Mouse (Mus musculus) forebrain, embryonic 14.5 days (tissue): Measurements from ENCODE around the gene Ccdc194. TPM values are rescaled to one million over a fixed set of nuclear protein-coding genes. Genes with fewer than 3 reads are reported as not detected.

Experiments
- ATAC-seq: fragments of 200-750 bp; cut with Nextera tagmentation; 2 replicates; pipeline ENCODE4 v1.8.0; 2017; ENCODE audit warnings: mild to moderate bottlenecking, moderate library complexity
- DNase-seq: peaks from one replicate; pipeline ENCODE4 v3.0.0-alpha.2; 2015; ENCODE audit warnings: low spot score
- H3K27ac ChIP-seq: fragments of 300-500 bp; sonication (generic); 2 replicates; pipeline ENCODE4 v1.5.1; 2014; ENCODE audit warnings: low read depth, mild to moderate bottlenecking, control low read depth, low read length, moderate library complexity
- H3K27me3 ChIP-seq: fragments of 300-500 bp; sonication (generic); replicated peaks from 2 replicates; pipeline ENCODE4 v1.6.1; 2014; ENCODE audit warnings: low read length, control low read depth, mixed read lengths; ENCODE audit not compliant: control insufficient read depth, insufficient read depth
- H3K36me3 ChIP-seq: fragments of 300-500 bp; sonication (generic); 2 replicates; pipeline ENCODE4 v1.6.1; 2014; ENCODE audit warnings: low read length, control low read depth; ENCODE audit not compliant: control insufficient read depth, insufficient read depth
- H3K4me1 ChIP-seq: fragments of 300-500 bp; sonication (generic); 2 replicates; pipeline ENCODE4 v1.6.1; 2014; ENCODE audit warnings: antibody characterized with exemption, low read length, control low read depth; ENCODE audit not compliant: control insufficient read depth, insufficient read depth
- H3K4me2 ChIP-seq: fragments of 300-500 bp; sonication (generic); 2 replicates; pipeline ENCODE4 v1.6.1; 2014; ENCODE audit warnings: mild to moderate bottlenecking, control low read depth, low read length
- H3K4me3 ChIP-seq: fragments of 300-500 bp; sonication (generic); 2 replicates; pipeline ENCODE4 v1.5.1; 2014; ENCODE audit warnings: low read depth, low read length, control low read depth
- H3K9ac ChIP-seq: fragments of 300-500 bp; sonication (generic); 2 replicates; pipeline ENCODE4 v1.6.1; 2014; ENCODE audit warnings: mild to moderate bottlenecking, low read length, control low read depth, moderate library complexity
- H3K9me3 ChIP-seq: fragments of 300-500 bp; sonication (generic); replicated peaks from 2 replicates; pipeline ENCODE4 v1.6.1; 2016; ENCODE audit warnings: low read length, control low read depth, mixed read lengths; ENCODE audit not compliant: control insufficient read depth
- WGBS: fragments of 180-500 bp; shearing (Covaris S2); extraction: QIAGEN DNeasy Blood & Tissue Kit; methylation state at CpG from one replicate; pipeline ENCODE4 v1.1.7; 2014; 5-methylcytosine and 5-hydroxymethylcytosine counted together
- polyA plus RNA-seq: library from polyadenylated mRNA; unstranded; fragments of >200 nt; fragmentation: Nextera tagmentation; extraction: Ambion mirVana; gene quantifications from 2 replicates; pipeline ENCODE4 v1.2.1, GENCODE M21; 2014

Ccdc194 gene
- polyA plus RNA-seq, 1 experiment from 2014 or later: 0.13 TPM

GRCm38 (mm10) chr8:71496481-71496880, 29.0 kb downstream of the Ccdc194 start:
- ATAC-seq (no peak), DNase-seq (no peak)
- no peak overlapping the region for H3K4me2 ChIP-seq
- H3K4me3 ChIP-seq: no peak overlapping the region
- no peaks in the 10 kb centered on the region for H3K4me1 ChIP-seq
- H3K27ac ChIP-seq: no peak overlapping the region
- no peaks in the 10 kb centered on the region for H3K27me3 ChIP-seq
- H3K9ac ChIP-seq: no peak overlapping the region
- no peaks in the 10 kb centered on the region for H3K9me3 ChIP-seq
- peaks cover 29% of the 10 kb centered on the region for H3K36me3 ChIP-seq
- 67% methylated on average over 11 of the region's 11 CpGs for WGBS

- Histone ChIP-seq H3K36me3 (peaks cover 36% of the 10 kb centered on the region), H3K9ac (no peak overlapping the region), H3K9me3 (no peaks in the 10 kb centered on the region), H3K4me1 (no peaks in the 10 kb centered on the region), H3K4me2 (no peak overlapping the region), H3K4me3 (no peak overlapping the region), H3K27me3 (no peaks in the 10 kb centered on the region), H3K27ac (no peak overlapping the region)
- DNase-seq (no peak), ATAC-seq (no peak)
- 82% methylated on average over 5 of the region's 5 CpGs for WGBS
Observed at GRCm38 (mm10) chr8:71495811-71496210, 29.7 kb downstream of the Ccdc194 start.

GRCm38 (mm10) chr8:71495039-71495438, 30.5 kb downstream of the Ccdc194 start:
- Histone ChIP-seq H3K9ac (no peak overlapping the region; the same call in 1 of the 2 replicates), H3K36me3 (peaks cover 42% of the 10 kb centered on the region), H3K4me3 (no peak overlapping the region), H3K4me1 (no peaks in the 10 kb centered on the region), H3K27me3 (no peaks in the 10 kb centered on the region), H3K9me3 (no peaks in the 10 kb centered on the region), H3K27ac (no peak overlapping the region), H3K4me2 (0 out of 2 replicates have a peak overlapping the region, but pooled peaks have one; percentile 4)
- ATAC-seq (peak; percentile 71), DNase-seq (peak; percentile 88)
- WGBS: 26% methylated on average over 15 of the region's 16 CpGs

GRCm38 (mm10) chr8:71488454-71488853, 37.1 kb downstream of the Ccdc194 start:
- peaks cover 12% of the 10 kb centered on the region for H3K4me1 ChIP-seq
- under 1% methylated on average over 22 of the region's 22 CpGs for WGBS
- H3K27me3 ChIP-seq: no peaks in the 10 kb centered on the region
- H3K36me3 ChIP-seq: peaks cover 44% of the 10 kb centered on the region
- peak overlapping the region; percentile 72 for H3K4me3 ChIP-seq
- DNase-seq (peak; percentile 97), ATAC-seq (peak; percentile 86)
- H3K4me2 ChIP-seq: peak overlapping the region; percentile 99
- H3K9ac ChIP-seq: peak overlapping the region; percentile 70
- no peak overlapping the region for H3K27ac ChIP-seq
- no peaks in the 10 kb centered on the region for H3K9me3 ChIP-seq

- Histone ChIP-seq H3K4me1 (peaks cover 12% of the 10 kb centered on the region), H3K27ac (peak within 1 kb of the TSS; percentile 70), H3K9ac (peak within 1 kb of the TSS; percentile 72), H3K9me3 (no peaks in the 10 kb centered on the region), H3K4me2 (peak within 1 kb of the TSS; percentile 99), H3K4me3 (peak within 1 kb of the TSS; percentile 72), H3K36me3 (peaks cover 44% of the 10 kb centered on the region), H3K27me3 (no peaks in the 10 kb centered on the region)
- WGBS: under 1% methylated on average over 33 of the region's 33 CpGs
- DNase-seq: peak; percentile 82
- peak; percentile 38 for ATAC-seq
Observed at GRCm38 (mm10) chr8:71487691-71488445, 37.6 kb downstream of the Ccdc194 start, which contains the start of gene Gtpbp3. TSS of gene Gtpbp3 (plus strand) at chr8:71488103.

- Histone ChIP-seq H3K9me3 (no peaks in the 10 kb centered on the region), H3K4me1 (peaks cover 12% of the 10 kb centered on the region), H3K36me3 (peaks cover 43% of the 10 kb centered on the region), H3K27ac (peak overlapping the region; percentile 24; the same call in 1 of the 2 replicates), H3K27me3 (no peaks in the 10 kb centered on the region), H3K4me2 (peak overlapping the region; percentile 83), H3K4me3 (peak overlapping the region; percentile 88), H3K9ac (peak overlapping the region; percentile 97; the same call in 1 of the 2 replicates)
- no peak for ATAC-seq
- 6% methylated on average over 7 of the region's 7 CpGs for WGBS
- no peak for DNase-seq
Observed at GRCm38 (mm10) chr8:71486136-71486529, 39.4 kb downstream of the Ccdc194 start.

DNA sequence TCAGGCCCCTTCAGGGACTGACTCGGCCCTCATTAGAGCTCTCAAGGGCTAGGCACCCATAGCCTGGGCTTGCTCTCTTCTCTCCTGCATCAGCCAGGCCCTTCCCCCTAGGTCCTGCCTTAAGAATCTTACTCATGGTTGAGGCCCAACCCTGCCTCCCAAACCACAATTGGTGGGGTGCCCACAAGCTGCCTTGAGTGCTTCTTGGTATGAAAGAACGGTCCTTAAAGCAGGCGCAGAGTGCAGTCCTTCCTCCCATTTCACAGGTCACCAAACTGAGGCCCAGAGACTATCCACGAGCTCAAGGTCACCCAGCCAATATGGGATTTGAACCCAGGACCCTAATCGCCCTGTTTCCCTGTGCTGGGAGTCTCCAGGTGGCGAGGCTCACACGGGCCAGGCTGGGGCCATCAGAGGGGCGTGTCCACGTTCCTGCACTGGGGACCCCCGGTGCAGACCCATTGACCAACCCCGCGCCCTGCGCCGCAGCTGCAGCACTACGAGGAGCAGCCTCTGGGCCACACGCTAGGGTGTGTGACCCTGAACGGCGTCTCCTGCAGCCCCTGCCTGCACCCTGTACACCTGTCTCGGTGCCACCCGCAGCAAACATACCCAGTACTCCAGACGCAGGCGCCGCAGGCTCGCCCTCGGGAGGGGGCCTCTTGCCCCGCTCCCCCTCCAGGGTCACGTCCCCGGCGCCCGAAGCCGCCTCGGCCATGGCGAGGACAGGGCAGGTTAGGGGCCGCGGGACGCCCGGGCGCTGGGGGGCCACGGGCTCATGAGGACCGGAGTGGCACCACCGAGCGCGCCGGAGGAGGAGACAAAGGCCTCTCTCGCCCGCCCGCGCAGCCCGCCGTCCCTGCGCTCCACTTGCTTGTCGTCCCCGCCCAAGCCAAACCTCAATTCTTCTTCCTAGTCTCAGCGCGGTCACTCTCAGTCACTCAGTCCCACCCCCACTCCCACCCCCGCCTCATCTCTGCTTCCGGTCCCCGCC, 40.1 kb downstream of the Ccdc194 start, which contains the start of gene Ano8:
Ano8 (minus strand) TSS at position 822 of the 994 bp plus-strand sequence.
- Histone ChIP-seq H3K9ac (peak within 1 kb of the TSS; percentile 97), H3K4me2 (peak within 1 kb of the TSS; percentile 83), H3K9me3 (no peaks in the 10 kb centered on the region), H3K4me3 (peak within 1 kb of the TSS; percentile 88), H3K27me3 (no peaks in the 10 kb centered on the region), H3K4me1 (peaks cover 12% of the 10 kb centered on the region), H3K27ac (peak within 1 kb of the TSS; percentile 87), H3K36me3 (peaks cover 43% of the 10 kb centered on the region)
- peak; percentile 95 for DNase-seq
- ATAC-seq: peak; percentile 81
- 5% methylated on average over 47 of the region's 58 CpGs for WGBS

- Histone ChIP-seq H3K36me3 (peaks cover 47% of the 10 kb centered on the region), H3K4me3 (peak overlapping the region; percentile 88), H3K27ac (no peak overlapping the region; the same call in 1 of the 2 replicates), H3K27me3 (no peaks in the 10 kb centered on the region), H3K4me2 (peak overlapping the region; percentile 83), H3K4me1 (peaks cover 12% of the 10 kb centered on the region), H3K9ac (peak overlapping the region; percentile 97), H3K9me3 (no peaks in the 10 kb centered on the region)
- ATAC-seq (no peak), DNase-seq (no peak)
- WGBS: 93% methylated on average over 19 of the region's 19 CpGs
Observed at GRCm38 (mm10) chr8:71484736-71485135, 40.8 kb downstream of the Ccdc194 start.
